In the genomic region with DNA sequence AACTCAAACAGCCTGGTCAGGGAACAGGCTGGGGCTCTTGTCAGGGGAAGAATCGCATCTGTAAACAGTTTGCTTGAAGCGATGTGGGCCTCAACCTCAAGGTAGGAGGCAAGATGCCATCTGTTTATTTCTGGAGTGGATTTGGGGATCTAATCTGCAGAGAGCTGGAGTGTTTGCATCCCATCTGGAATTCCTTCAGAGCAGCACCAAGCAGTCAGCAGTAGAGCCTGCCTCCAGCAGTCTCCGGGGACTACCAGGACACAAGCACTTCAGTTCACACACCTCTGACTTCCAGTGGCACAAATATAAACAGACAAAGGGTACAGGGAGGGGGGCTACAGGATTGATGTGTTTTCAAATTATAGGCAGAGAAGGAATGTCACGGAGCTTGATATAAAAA, we compare ENCODE assay signal across 20 mouse cellular contexts.
DNase-seq lines count a peak whose midpoint lies in the region; ATAC-seq lines count a peak whose summit lies in the region.
"Had no signal": no experiment of that assay in that cellular context is flagged by ENCODE, and none has a peak within 500 bp of the region (broad histone marks: within the 10 kb centered on the region; RNA-seq: fewer than 3 reads in every experiment).

No protein-coding gene starts in this region.

- H3K4me1 ChIP-seq in embryonic facial prominence, embryonic 11.5 days (ENCODE audit: control insufficient read depth, insufficient read depth, low read length) = no peaks in the 10 kb centered on the region
- peaks cover 8% of the 10 kb centered on the region for H3K4me1 ChIP-seq in embryonic facial prominence, embryonic 10.5 days
- no peaks in the 10 kb centered on the region for H3K4me1 ChIP-seq in midbrain, embryonic 11.5 days (ENCODE audit: control insufficient read depth, insufficient read depth, low read length)
- H3K4me1 ChIP-seq in midbrain, embryonic 15.5 days = no peaks in the 10 kb centered on the region
- H3K4me1 ChIP-seq in limb, embryonic 12.5 days (replicated peaks) = peaks cover 7% of the 10 kb centered on the region
- H3K4me1 ChIP-seq: forebrain, embryonic 13.5 days; hindbrain, embryonic 10.5 days; intestine, embryonic 15.5 days had no signal

- peak; percentile 36 for DNase-seq in embryonic facial prominence, embryonic 11.5 days (ENCODE audit: low spot score)
- no peak for DNase-seq in embryonic facial prominence, embryonic 10.5 days (ENCODE audit: low spot score)
- DNase-seq in midbrain, embryonic 11.5 days (ENCODE audit: low spot score, missing footprints) = peak; percentile 59
- no peak for DNase-seq in Muller cell, postnatal 12 days (ENCODE audit: inconsistent ontology term)
- no peak for DNase-seq in frontal cortex, postnatal 10 days (ENCODE audit: low spot score in 2 of 2)
- DNase-seq: adrenal gland, adult 2 months; adrenal gland, postnatal 25 days; cerebellum, adult 2 months; cerebellum, postnatal 10 days; gastrocnemius, postnatal 10 days; heart, adult 2 months had no signal

- H3K27ac ChIP-seq in embryonic facial prominence, embryonic 11.5 days (replicated peaks; ENCODE audit: low read depth, low read length) = no peak overlapping the region
- H3K27ac ChIP-seq in embryonic facial prominence, embryonic 10.5 days (replicated peaks) = no peak overlapping the region; the same call in 1 of the 2 replicates
- no peak overlapping the region for H3K27ac ChIP-seq in midbrain, embryonic 11.5 days (ENCODE audit: low read depth, low read length)
- no peak overlapping the region for H3K27ac ChIP-seq in midbrain, embryonic 15.5 days
- no peak overlapping the region for H3K27ac ChIP-seq in limb, embryonic 12.5 days
- H3K27ac ChIP-seq: embryonic facial prominence, embryonic 13.5 days; forebrain, embryonic 13.5 days; heart, adult 2 months; hindbrain, embryonic 10.5 days; hindbrain, embryonic 14.5 days; intestine, embryonic 15.5 days had no signal

- no peak overlapping the region for H3K4me3 ChIP-seq in embryonic facial prominence, embryonic 11.5 days (ENCODE audit: low read depth, low read length)
- no peak overlapping the region for H3K4me3 ChIP-seq in embryonic facial prominence, embryonic 10.5 days
- H3K4me3 ChIP-seq in midbrain, embryonic 11.5 days (ENCODE audit: low read depth, low read length) = no peak overlapping the region
- no peak overlapping the region for H3K4me3 ChIP-seq in midbrain, embryonic 15.5 days
- no peak overlapping the region for H3K4me3 ChIP-seq in limb, embryonic 12.5 days (replicated peaks)
- H3K4me3 ChIP-seq: embryonic facial prominence, embryonic 13.5 days; forebrain, embryonic 13.5 days; heart, adult 2 months; heart, embryonic 12.5 days; hindbrain, embryonic 10.5 days; intestine, embryonic 15.5 days had no signal

- no peak overlapping the region for H3K4me2 ChIP-seq in embryonic facial prominence, embryonic 11.5 days (ENCODE audit: low read depth, low read length)
- no peak overlapping the region for H3K4me2 ChIP-seq in midbrain, embryonic 11.5 days
- no peak overlapping the region for H3K4me2 ChIP-seq in midbrain, embryonic 15.5 days
- no peak overlapping the region for H3K4me2 ChIP-seq in limb, embryonic 12.5 days
- H3K4me2 ChIP-seq: embryonic facial prominence, embryonic 13.5 days; forebrain, embryonic 13.5 days; heart, embryonic 12.5 days; hindbrain, embryonic 14.5 days; intestine, embryonic 15.5 days had no signal

- no peaks in the 10 kb centered on the region for H3K36me3 ChIP-seq in embryonic facial prominence, embryonic 11.5 days (replicated peaks; ENCODE audit: control insufficient read depth, insufficient read depth, low read depth, low read length)
- H3K36me3 ChIP-seq in embryonic facial prominence, embryonic 10.5 days (replicated peaks) = no peaks in the 10 kb centered on the region
- H3K36me3 ChIP-seq in midbrain, embryonic 11.5 days (ENCODE audit: control insufficient read depth, insufficient read depth, low read length) = no peaks in the 10 kb centered on the region
- H3K36me3 ChIP-seq in midbrain, embryonic 15.5 days (replicated peaks) = no peaks in the 10 kb centered on the region
- no peaks in the 10 kb centered on the region for H3K36me3 ChIP-seq in limb, embryonic 12.5 days
- H3K36me3 ChIP-seq: embryonic facial prominence, embryonic 13.5 days; heart, embryonic 12.5 days; hindbrain, embryonic 10.5 days; intestine, embryonic 15.5 days had no signal

- WGBS in embryonic facial prominence, embryonic 11.5 days = 43% methylated on average over 4 of the region's 4 CpGs
- 42% methylated on average over 4 of the region's 4 CpGs for WGBS in embryonic facial prominence, embryonic 10.5 days
- WGBS in midbrain, embryonic 11.5 days = 82% methylated on average over 4 of the region's 4 CpGs
- 84% methylated on average over 4 of the region's 4 CpGs for WGBS in midbrain, embryonic 15.5 days
- 29% methylated on average over 4 of the region's 4 CpGs for WGBS in limb, embryonic 12.5 days

- no peak overlapping the region for H3K9ac ChIP-seq in embryonic facial prominence, embryonic 11.5 days (replicated peaks; ENCODE audit: low read length)
- H3K9ac ChIP-seq in midbrain, embryonic 11.5 days (ENCODE audit: low read length) = no peak overlapping the region
- H3K9ac ChIP-seq in midbrain, embryonic 15.5 days = no peak overlapping the region
- no peak overlapping the region for H3K9ac ChIP-seq in limb, embryonic 12.5 days (replicated peaks)
- H3K9ac ChIP-seq: embryonic facial prominence, embryonic 13.5 days; forebrain, embryonic 13.5 days; heart, embryonic 12.5 days; hindbrain, embryonic 14.5 days; intestine, embryonic 15.5 days had no signal

- no peaks in the 10 kb centered on the region for H3K9me3 ChIP-seq in embryonic facial prominence, embryonic 11.5 days (replicated peaks; ENCODE audit: control insufficient read depth, low read length)
- no peaks in the 10 kb centered on the region for H3K9me3 ChIP-seq in embryonic facial prominence, embryonic 10.5 days
- no peaks in the 10 kb centered on the region for H3K9me3 ChIP-seq in midbrain, embryonic 11.5 days (ENCODE audit: control insufficient read depth, low read length)
- H3K9me3 ChIP-seq in midbrain, embryonic 15.5 days = no peaks in the 10 kb centered on the region
- H3K9me3 ChIP-seq in limb, embryonic 12.5 days = no peaks in the 10 kb centered on the region
- H3K9me3 ChIP-seq: embryonic facial prominence, embryonic 13.5 days; forebrain, embryonic 13.5 days; heart, embryonic 12.5 days; hindbrain, embryonic 10.5 days; intestine, embryonic 15.5 days had no signal

- ATAC-seq in embryonic facial prominence, embryonic 11.5 days (replicated peaks; ENCODE audit: insufficient number of reproducible peaks, low FRiP score, low TSS enrichment, low read depth) = no peak
- no peak for ATAC-seq in midbrain, embryonic 11.5 days (ENCODE audit: low FRiP score)
- ATAC-seq in midbrain, embryonic 15.5 days (replicated peaks) = no peak
- peak; percentile 52; the same call in 1 of the 2 replicates for ATAC-seq in limb, embryonic 12.5 days (ENCODE audit: insufficient number of reproducible peaks, insufficient read depth, low FRiP score, low TSS enrichment, low read depth)
- ATAC-seq: forebrain, embryonic 13.5 days; intestine, embryonic 15.5 days had no signal

- H3K27me3 ChIP-seq in embryonic facial prominence, embryonic 11.5 days (ENCODE audit: control insufficient read depth, insufficient read depth, low read length) = no peaks in the 10 kb centered on the region
- no peaks in the 10 kb centered on the region for H3K27me3 ChIP-seq in embryonic facial prominence, embryonic 10.5 days (replicated peaks; ENCODE audit: low read depth, poor library complexity, severe bottlenecking)
- H3K27me3 ChIP-seq in midbrain, embryonic 11.5 days (ENCODE audit: control insufficient read depth, insufficient read depth, low read length) = no peaks in the 10 kb centered on the region
- H3K27me3 ChIP-seq in midbrain, embryonic 15.5 days (replicated peaks) = no peaks in the 10 kb centered on the region
- no peaks in the 10 kb centered on the region for H3K27me3 ChIP-seq in limb, embryonic 12.5 days
- H3K27me3 ChIP-seq: CH12.LX; embryonic facial prominence, embryonic 13.5 days; forebrain, embryonic 13.5 days; heart, embryonic 12.5 days; intestine, embryonic 15.5 days had no signal

Comparison
In these comparisons a context has a peak if more than half of its experiments do, and no peak if none do; other contexts are left out.
1. DNase-seq: peak in embryonic facial prominence, embryonic 11.5 days (single experiment) and midbrain, embryonic 11.5 days (single experiment); none in embryonic facial prominence, embryonic 10.5 days (single experiment), Muller cell, postnatal 12 days (single experiment) and frontal cortex, postnatal 10 days (0 of 2).